Mouse (Mus musculus) midbrain, embryonic 11.5 days (tissue): ENCODE data around the gene Ccr8. TPM values are rescaled to one million over a fixed set of nuclear protein-coding genes. Genes with fewer than 3 reads are reported as not detected.
A peak's percentile ranks its signal among the peaks of the same experiment; 100 is the strongest.

Experiments
- ATAC-seq: fragments of 200-750 bp; cut with Nextera tagmentation; 2 replicates; pipeline ENCODE4 v1.8.0; 2017; ENCODE audit warnings: moderate TSS enrichment, moderate library complexity; ENCODE audit not compliant: low FRiP score
- DNase-seq: peaks from one replicate; pipeline ENCODE4 v3.0.0; 2015; ENCODE audit warnings: low spot score; ENCODE audit errors: missing footprints
- H3K27ac ChIP-seq: fragments of 300-500 bp; sonication (generic); 2 replicates; pipeline ENCODE4 v1.5.1; 2014; ENCODE audit warnings: low read depth, low read length
- H3K27me3 ChIP-seq: fragments of 300-500 bp; sonication (generic); 2 replicates; pipeline ENCODE4 v1.6.1; 2014; ENCODE audit warnings: mild to moderate bottlenecking, low read length, moderate library complexity, mixed read lengths; ENCODE audit not compliant: control insufficient read depth, insufficient read depth
- H3K36me3 ChIP-seq: fragments of 300-500 bp; sonication (generic); 2 replicates; pipeline ENCODE4 v1.6.1; 2014; ENCODE audit warnings: mild to moderate bottlenecking, low read length, moderate library complexity, mixed read lengths; ENCODE audit not compliant: control insufficient read depth, insufficient read depth
- H3K4me1 ChIP-seq: fragments of 300-500 bp; sonication (generic); 2 replicates; pipeline ENCODE4 v1.6.1; 2014; ENCODE audit warnings: low read length; ENCODE audit not compliant: control insufficient read depth, insufficient read depth
- H3K4me2 ChIP-seq: fragments of 300-500 bp; sonication (generic); 2 replicates; pipeline ENCODE4 v1.6.1; 2014; ENCODE audit warnings: mild to moderate bottlenecking, moderate library complexity
- H3K4me3 ChIP-seq: fragments of 300-500 bp; sonication (generic); 2 replicates; pipeline ENCODE4 v1.5.1; 2014; ENCODE audit warnings: low read depth, low read length
- H3K9ac ChIP-seq: fragments of 300-500 bp; sonication (generic); 2 replicates; pipeline ENCODE4 v1.6.1; 2014; ENCODE audit warnings: low read length
- H3K9me3 ChIP-seq: fragments of 300-500 bp; sonication (generic); 2 replicates; pipeline ENCODE4 v1.6.1; 2016; ENCODE audit warnings: low read length; ENCODE audit not compliant: control insufficient read depth
- WGBS: fragments of 180-500 bp; shearing (Covaris S2); extraction: QIAGEN DNeasy Blood & Tissue Kit; methylation state at CpG from one replicate; pipeline ENCODE4 v1.1.7; 2014; 5-methylcytosine and 5-hydroxymethylcytosine counted together
- polyA plus RNA-seq: library from polyadenylated mRNA; unstranded; fragments of >200 nt; fragmentation: Nextera tagmentation; extraction: Ambion mirVana; gene quantifications from 2 replicates; pipeline ENCODE4 v1.2.1, GENCODE M21; 2014

The Ccr8 gene
- polyA plus RNA-seq: not detected in 2 replicates

DNA sequence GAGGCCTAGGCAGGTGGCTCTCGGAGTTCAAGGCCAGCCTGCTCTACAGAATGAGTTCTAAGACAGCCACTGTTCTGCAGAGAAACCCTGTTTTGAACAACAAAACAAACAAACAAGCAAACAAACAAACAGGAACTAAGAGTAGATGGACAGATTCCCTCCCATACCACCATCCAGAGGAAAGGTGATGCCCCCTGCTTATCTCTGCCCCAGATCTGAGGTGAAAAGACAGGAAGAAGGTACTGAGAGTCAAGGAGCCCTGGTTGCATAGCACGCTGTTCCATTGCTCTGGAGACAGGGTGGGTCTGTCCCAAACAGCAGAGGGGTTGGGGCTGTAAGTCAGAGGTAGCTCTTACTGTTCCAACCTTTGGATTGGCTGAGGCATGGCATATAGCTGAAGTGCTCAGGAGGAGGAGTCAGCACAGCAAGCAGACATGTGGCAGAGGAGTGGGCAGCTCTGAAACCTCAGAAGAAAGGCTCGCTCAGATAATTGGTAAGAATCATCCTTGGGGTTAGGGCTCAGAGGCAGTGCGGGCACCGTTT is at the start of gene Ccr8:
Gene Ccr8 (plus strand): TSS at position 419 of the 543 bp plus-strand sequence.
- ATAC-seq (no peak), DNase-seq (no peak)
- no peak within 1 kb of the TSS for H3K4me3 ChIP-seq
- H3K36me3 ChIP-seq: no peaks in the 10 kb centered on the region
- no peaks in the 10 kb centered on the region for H3K27me3 ChIP-seq
- WGBS: 79% methylated on average over 5 of the region's 5 CpGs
- no peaks in the 10 kb centered on the region for H3K9me3 ChIP-seq
- H3K27ac ChIP-seq: no peak within 1 kb of the TSS
- no peaks in the 10 kb centered on the region for H3K4me1 ChIP-seq
- no peak within 1 kb of the TSS for H3K9ac ChIP-seq
- no peak within 1 kb of the TSS for H3K4me2 ChIP-seq

DNA sequence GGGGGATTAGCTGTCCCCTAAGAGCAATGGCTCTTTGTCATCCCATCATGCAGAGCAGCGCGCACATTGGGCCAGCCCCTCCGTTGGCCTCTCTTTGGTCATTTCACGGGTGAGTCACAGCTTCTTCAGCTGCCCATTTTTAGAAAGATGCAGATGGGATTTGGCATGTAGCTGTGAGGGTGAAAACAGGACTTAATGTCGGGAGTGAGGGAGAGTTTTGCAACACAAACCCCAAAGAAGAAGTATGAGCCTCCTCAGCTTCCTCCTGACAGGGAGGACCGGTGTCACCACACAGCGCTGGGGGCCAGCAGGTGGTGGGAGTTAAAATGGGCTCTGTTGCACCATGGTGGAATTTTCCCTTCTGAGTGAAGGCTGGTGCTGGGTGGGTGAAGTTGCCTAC is 48.8 kb upstream of the Ccr8 start:
- no peak overlapping the region for H3K4me3 ChIP-seq
- no peaks in the 10 kb centered on the region for H3K9me3 ChIP-seq
- H3K9ac ChIP-seq: no peak overlapping the region
- DNase-seq (no peak), ATAC-seq (no peak)
- no peaks in the 10 kb centered on the region for H3K4me1 ChIP-seq
- no peaks in the 10 kb centered on the region for H3K36me3 ChIP-seq
- 72% methylated on average over 7 of the region's 7 CpGs for WGBS
- H3K27ac ChIP-seq: no peak overlapping the region
- H3K4me2 ChIP-seq: no peak overlapping the region
- no peaks in the 10 kb centered on the region for H3K27me3 ChIP-seq

DNA sequence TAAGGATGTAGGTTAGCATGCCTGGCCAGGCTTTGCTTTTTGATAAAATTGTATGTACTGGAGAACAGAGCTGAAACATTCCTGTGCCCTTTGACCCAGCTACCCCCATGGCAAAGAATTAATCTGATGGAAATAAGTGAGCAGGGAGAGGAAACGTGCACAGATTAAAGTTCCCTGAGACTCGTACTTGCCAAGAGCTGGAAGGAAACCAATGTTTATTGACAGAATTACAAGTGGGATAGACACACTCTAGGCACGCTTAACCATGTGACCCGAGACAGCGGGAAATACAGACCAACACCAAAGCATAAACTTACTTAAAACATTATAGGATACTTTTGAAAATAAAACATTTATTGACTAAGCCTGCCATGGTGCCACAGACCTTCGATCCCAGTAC is 43.4 kb upstream of the Ccr8 start:
- H3K9me3 ChIP-seq: no peaks in the 10 kb centered on the region
- H3K27me3 ChIP-seq: no peaks in the 10 kb centered on the region
- no peak overlapping the region for H3K4me2 ChIP-seq
- H3K4me1 ChIP-seq: no peaks in the 10 kb centered on the region
- H3K36me3 ChIP-seq: no peaks in the 10 kb centered on the region
- H3K4me3 ChIP-seq: no peak overlapping the region
- no peak for ATAC-seq
- 82% methylated on average over 6 of the region's 6 CpGs for WGBS
- DNase-seq: no peak
- H3K9ac ChIP-seq: no peak overlapping the region
- H3K27ac ChIP-seq: no peak overlapping the region

DNA sequence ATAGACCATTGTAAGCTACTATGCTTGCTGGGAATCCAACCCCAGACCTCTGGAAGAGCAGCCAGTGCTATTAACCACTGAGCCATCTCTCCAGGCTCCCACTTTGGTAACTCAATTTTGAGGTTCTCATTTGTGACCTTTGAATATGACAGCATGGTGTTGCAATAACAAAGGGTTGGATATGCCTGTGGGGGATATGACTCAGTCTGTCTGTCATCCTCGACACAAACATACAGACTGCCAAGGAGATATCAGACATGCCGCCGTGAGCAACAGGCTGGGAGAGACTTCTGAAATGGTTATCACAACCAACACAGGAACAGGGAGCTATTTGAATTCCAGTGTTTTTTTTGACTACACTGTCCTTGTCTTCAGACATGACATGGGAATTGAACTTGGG is 42.5 kb upstream of the Ccr8 start:
- ATAC-seq: no peak
- 81% methylated on average over 3 of the region's 3 CpGs for WGBS

DNA sequence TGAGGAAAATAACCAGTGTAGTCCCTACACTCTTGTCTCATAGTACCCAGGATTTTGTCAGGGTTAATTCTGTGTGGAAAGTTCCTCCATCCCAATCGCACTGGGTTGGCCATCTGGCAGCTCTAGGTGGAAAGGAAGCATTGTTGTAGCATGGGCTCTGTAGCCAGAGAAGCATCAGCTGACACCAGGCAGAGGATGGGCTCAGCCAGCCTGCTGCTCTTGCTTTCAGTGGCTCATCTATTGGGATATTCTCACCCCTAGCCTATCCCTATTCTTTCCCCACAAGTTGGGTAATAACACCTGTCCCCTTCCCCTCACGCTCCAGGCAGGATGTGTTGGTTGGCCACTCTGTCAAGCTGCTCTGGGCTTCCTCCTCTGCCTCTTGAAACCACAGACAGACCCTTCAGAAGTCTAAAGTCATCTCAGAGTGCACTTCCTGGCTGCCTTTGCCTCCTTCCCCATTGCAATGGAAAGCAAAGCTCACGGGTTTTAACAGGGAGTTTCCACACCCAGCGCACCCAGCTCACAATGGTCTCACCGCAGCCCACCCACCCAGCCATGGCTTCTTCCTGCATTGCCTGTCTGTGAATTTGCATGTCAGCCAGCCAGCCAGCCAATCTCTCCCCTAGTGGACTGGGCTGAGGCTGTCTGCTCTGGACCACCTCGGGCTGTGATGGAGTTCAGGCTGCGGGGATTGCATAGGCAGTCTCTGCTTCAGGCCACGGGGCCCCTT is 37.2 kb upstream of the Ccr8 start:
- Histone ChIP-seq H3K9me3 (no peaks in the 10 kb centered on the region), H3K4me3 (no peak overlapping the region), H3K27me3 (no peaks in the 10 kb centered on the region), H3K4me2 (no peak overlapping the region), H3K9ac (no peak overlapping the region), H3K4me1 (peaks cover 4% of the 10 kb centered on the region; the same call in 1 of the 2 replicates), H3K36me3 (no peaks in the 10 kb centered on the region), H3K27ac (no peak overlapping the region)
- ATAC-seq (peak; percentile 70), DNase-seq (peak; percentile 82)
- 47% methylated on average over 8 of the region's 8 CpGs for WGBS

More for the DNA sequence above, 42.5 kb upstream of the Ccr8 start:
- no peaks in the 10 kb centered on the region for H3K9me3 ChIP-seq
- DNase-seq: no peak
- no peak overlapping the region for H3K4me2 ChIP-seq
- no peaks in the 10 kb centered on the region for H3K27me3 ChIP-seq
- no peak overlapping the region for H3K9ac ChIP-seq
- no peaks in the 10 kb centered on the region for H3K4me1 ChIP-seq
- no peak overlapping the region for H3K4me3 ChIP-seq
- no peaks in the 10 kb centered on the region for H3K36me3 ChIP-seq
- H3K27ac ChIP-seq: no peak overlapping the region

DNA sequence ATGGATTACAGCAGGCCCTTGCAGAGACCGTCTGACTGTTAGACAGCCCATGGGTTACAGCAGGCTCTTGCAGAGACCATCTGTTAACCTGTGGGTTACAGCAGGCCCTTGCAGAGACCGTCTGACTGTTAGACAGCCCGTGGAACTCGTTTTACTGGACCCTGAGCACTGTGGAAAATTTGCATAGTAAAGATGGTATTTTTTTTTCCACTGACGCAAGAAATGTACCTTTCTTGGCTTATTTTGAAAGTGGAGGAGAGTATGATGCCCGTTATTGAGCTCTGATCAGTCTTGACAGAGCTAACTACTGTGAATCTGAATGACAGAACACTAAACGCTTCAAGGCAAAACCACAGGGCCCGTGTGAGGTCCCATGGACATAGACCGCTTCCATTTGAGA is 35.7 kb upstream of the Ccr8 start:
- no peaks in the 10 kb centered on the region for H3K36me3 ChIP-seq
- H3K4me1 ChIP-seq: peaks cover 4% of the 10 kb centered on the region; the same call in 1 of the 2 replicates
- no peak overlapping the region for H3K27ac ChIP-seq
- 88% methylated on average over 9 of the region's 9 CpGs for WGBS
- H3K9me3 ChIP-seq: no peaks in the 10 kb centered on the region
- no peak overlapping the region for H3K9ac ChIP-seq
- no peak overlapping the region for H3K4me2 ChIP-seq
- DNase-seq (no peak), ATAC-seq (no peak)
- no peak overlapping the region for H3K4me3 ChIP-seq
- H3K27me3 ChIP-seq: no peaks in the 10 kb centered on the region

DNA sequence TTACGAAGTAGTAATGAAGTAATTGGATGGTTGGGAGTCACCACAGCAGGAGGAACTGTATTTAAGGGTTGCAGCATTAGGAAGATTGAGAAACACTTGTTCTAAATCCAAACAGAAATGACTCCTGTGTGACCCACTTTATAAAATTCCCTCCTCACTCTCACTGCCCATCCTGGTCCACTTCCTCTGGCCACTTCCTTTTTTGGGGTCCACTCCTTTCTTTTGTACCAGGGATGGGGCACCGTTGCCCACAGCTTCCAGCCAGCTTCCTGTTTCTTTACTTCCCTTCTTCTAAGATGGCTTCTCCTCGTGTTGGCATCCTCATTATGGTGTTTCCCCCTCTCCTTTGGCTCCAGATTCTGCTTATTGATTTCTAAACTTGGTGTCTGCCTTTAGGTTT is 33.2 kb upstream of the Ccr8 start:
- Histone ChIP-seq H3K36me3 (no peaks in the 10 kb centered on the region), H3K27ac (no peak overlapping the region), H3K4me3 (no peak overlapping the region), H3K9ac (no peak overlapping the region), H3K4me1 (peaks cover 4% of the 10 kb centered on the region; the same call in 1 of the 2 replicates), H3K4me2 (no peak overlapping the region), H3K9me3 (no peaks in the 10 kb centered on the region), H3K27me3 (no peaks in the 10 kb centered on the region)
- no peak for ATAC-seq
- DNase-seq: peak; percentile 28
- 73% methylated on average over 3 of the region's 3 CpGs for WGBS

DNA sequence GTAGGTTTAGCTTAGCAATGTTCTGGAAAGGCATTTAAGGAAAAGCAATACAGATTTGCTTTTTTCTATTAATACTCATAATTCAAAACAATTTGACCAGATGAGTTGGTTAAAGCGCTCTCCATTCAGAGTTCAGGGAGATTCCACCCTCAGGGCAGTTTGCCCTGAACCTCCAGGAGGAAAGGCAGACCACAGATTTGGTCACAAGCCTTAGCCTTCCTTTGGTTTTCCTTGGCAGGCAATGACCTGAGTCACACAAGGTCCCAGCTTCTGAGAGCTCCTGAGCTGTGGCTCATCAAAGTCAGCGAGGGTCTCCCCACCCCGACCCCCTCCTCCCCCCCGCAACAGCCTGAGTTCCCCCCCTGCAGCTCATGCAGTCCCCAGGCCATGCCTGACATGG is 27.6 kb upstream of the Ccr8 start:
- no peak overlapping the region for H3K4me2 ChIP-seq
- H3K27ac ChIP-seq: no peak overlapping the region
- H3K9ac ChIP-seq: no peak overlapping the region
- no peaks in the 10 kb centered on the region for H3K4me1 ChIP-seq
- 78% methylated on average over 4 of the region's 4 CpGs for WGBS
- H3K36me3 ChIP-seq: no peaks in the 10 kb centered on the region
- DNase-seq: no peak
- H3K4me3 ChIP-seq: no peak overlapping the region
- no peaks in the 10 kb centered on the region for H3K27me3 ChIP-seq
- no peak for ATAC-seq
- no peaks in the 10 kb centered on the region for H3K9me3 ChIP-seq

DNA sequence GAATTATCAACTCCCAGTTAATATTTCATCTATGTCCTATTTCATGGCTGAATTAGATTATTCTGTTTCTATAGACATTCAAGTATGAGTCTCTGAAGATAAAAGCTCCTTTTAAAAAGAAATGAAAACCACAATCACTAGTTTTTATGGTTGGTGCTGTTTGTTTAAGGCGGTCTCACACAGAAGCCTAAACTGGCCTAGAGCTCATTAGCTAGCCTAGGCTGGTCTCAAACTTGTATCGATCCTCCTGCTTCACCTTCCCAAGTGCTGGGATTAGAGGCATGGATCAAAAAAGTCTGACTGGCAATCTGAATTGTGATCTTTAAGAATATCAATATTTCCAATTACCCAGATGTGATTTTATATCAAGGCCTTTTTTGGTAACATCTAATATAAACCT is 24.3 kb upstream of the Ccr8 start:
- Histone ChIP-seq H3K9me3 (no peaks in the 10 kb centered on the region), H3K27me3 (no peaks in the 10 kb centered on the region), H3K9ac (no peak overlapping the region), H3K4me2 (no peak overlapping the region), H3K4me3 (no peak overlapping the region), H3K4me1 (no peaks in the 10 kb centered on the region), H3K36me3 (no peaks in the 10 kb centered on the region), H3K27ac (no peak overlapping the region)
- WGBS: 91% methylated on average over 2 of the region's 2 CpGs
- peak; percentile 39 for DNase-seq
- no peak for ATAC-seq
